Mouse (Mus musculus) heart, adult 2 months (tissue): ENCODE data around the gene Ube2cbp. TPM values are rescaled to one million over a fixed set of nuclear protein-coding genes. Genes with fewer than 3 reads are reported as not detected.

Experiments
- DNase-seq, 2 experiments: peaks; one replicate each; pipeline ENCODE4 v3.0.0; 2021
- H3K27ac ChIP-seq: fragments of 200-600 bp; 2 replicates; pipeline ENCODE4 v1.8.1; 2022
- H3K27me3 ChIP-seq: fragments of 200-500 bp; 2 replicates; pipeline ENCODE4 v1.6.1; 2012; ENCODE audit warnings: mild to moderate bottlenecking, low read length, inconsistent platforms, mixed read lengths; ENCODE audit not compliant: control insufficient read depth, insufficient read depth
- H3K36me3 ChIP-seq: fragments of 200-500 bp; 2 replicates; pipeline ENCODE4 v1.6.1; 2012; ENCODE audit warnings: low read length, inconsistent platforms; ENCODE audit not compliant: control insufficient read depth, insufficient read depth
- H3K4me1 ChIP-seq: fragments of 200-500 bp; 2 replicates; pipeline ENCODE4 v1.6.1; 2011; ENCODE audit warnings: low read length; ENCODE audit not compliant: control insufficient read depth, insufficient read depth
- H3K4me3 ChIP-seq: fragments of 200-600 bp; 2 replicates; pipeline ENCODE4 v1.8.1; 2022
- H3K79me2 ChIP-seq: fragments of 200-500 bp; replicated peaks from 2 replicates; pipeline ENCODE4 v1.6.1; 2012; ENCODE audit warnings: mild to moderate bottlenecking, inconsistent platforms, low read length, moderate library complexity, mixed read lengths; ENCODE audit not compliant: control insufficient read depth, insufficient read depth
- H3K9ac ChIP-seq: fragments of 200-500 bp; 2 replicates; pipeline ENCODE4 v1.6.1; 2012; ENCODE audit warnings: low read depth, mild to moderate bottlenecking, control low read depth, inconsistent platforms, low read length, mixed read lengths
- CTCF ChIP-seq: fragments of 200-600 bp; IDR thresholded peaks from 2 replicates; pipeline ENCODE4 v1.8.1; 2022; ENCODE audit warnings: antibody characterized with exemption, mild to moderate bottlenecking, moderate library complexity
- EP300 ChIP-seq: fragments of 200-500 bp; IDR thresholded peaks from 2 replicates; pipeline ENCODE4 v1.6.1; 2011; ENCODE audit warnings: low read depth, low read length, control low read depth; ENCODE audit not compliant: insufficient read depth
- POLR2A ChIP-seq: fragments of 200-500 bp; IDR thresholded peaks from 2 replicates; pipeline ENCODE4 v1.6.1; 2011; ENCODE audit warnings: mild to moderate bottlenecking, low read depth, low read length, control low read depth; ENCODE audit not compliant: insufficient read depth
- WGBS: fragments of 180-500 bp; shearing (Covaris S2); methylation state at CpG from one replicate; pipeline ENCODE4 v1.1.7; 2018; 5-methylcytosine and 5-hydroxymethylcytosine counted together
- intact Hi-C: fragments of 180-260 bp; cut with DNase I; formaldehyde crosslinking; loops from one replicate; pipeline ENCODE4 v1.15.1; 2025
- polyA plus RNA-seq: library from polyadenylated mRNA; depleted of rRNA; stranded (reverse); fragments of >200 nt; gene quantifications from 2 replicates; pipeline ENCODE4 v1.2.3, GENCODE M21; 2012
- total RNA-seq, 2 experiments: library from RNA; stranded (reverse); gene quantifications; 2 replicates each; pipeline ENCODE4 v1.2.3; 2021

Gene Ube2cbp
- total and polyA plus RNA-seq, 3 experiments = 0.64 to 1.5 (median 0.84) TPM

- intact Hi-C loops = no loop called here
- H3K9ac ChIP-seq = no peak overlapping the region
- no peaks in the 10 kb centered on the region for H3K4me1 ChIP-seq
- no peaks in the 10 kb centered on the region for H3K27me3 ChIP-seq
- no peak overlapping the region for H3K4me3 ChIP-seq
- no peak overlapping the region for H3K27ac ChIP-seq
- no peak for DNase-seq
- no peaks in the 10 kb centered on the region for H3K79me2 ChIP-seq
- no peaks in the 10 kb centered on the region for H3K36me3 ChIP-seq
- no peak for TF ChIP-seq EP300
- WGBS = 37% methylated on average over 6 of the region's 6 CpGs
Measured at GRCm38 (mm10) chr9:86301407-86301806, 163.3 kb downstream of the Ube2cbp start.

GRCm38 (mm10) chr9:86298596-86298995 is 166.2 kb downstream of the Ube2cbp start:
- Histone ChIP-seq H3K36me3 (no peaks in the 10 kb centered on the region), H3K79me2 (no peaks in the 10 kb centered on the region), H3K4me3 (no peak overlapping the region), H3K4me1 (no peaks in the 10 kb centered on the region), H3K27ac (no peak overlapping the region), H3K27me3 (no peaks in the 10 kb centered on the region), H3K9ac (no peak overlapping the region)
- WGBS = 47% methylated on average over 8 of the region's 8 CpGs
- TF ChIP-seq POLR2A (no peak), EP300 (no peak), CTCF (no peak)
- intact Hi-C loops = no loop called here
- DNase-seq = no peak

- DNase-seq = peak in 1 of 2 experiments; percentile 3
- H3K9ac ChIP-seq = no peak overlapping the region
- no peak overlapping the region for H3K27ac ChIP-seq
- no peaks in the 10 kb centered on the region for H3K4me1 ChIP-seq
- no peaks in the 10 kb centered on the region for H3K79me2 ChIP-seq
- TF ChIP-seq POLR2A (no peak), CTCF (no peak), EP300 (no peak)
- no peak overlapping the region for H3K4me3 ChIP-seq
- intact Hi-C loops = no loop called here
- no peaks in the 10 kb centered on the region for H3K36me3 ChIP-seq
- H3K27me3 ChIP-seq = no peaks in the 10 kb centered on the region
- 15% methylated on average over 5 of the region's 5 CpGs for WGBS
Measured at GRCm38 (mm10) chr9:86298131-86298530, 166.6 kb downstream of the Ube2cbp start.

- Histone ChIP-seq H3K27me3 (no peaks in the 10 kb centered on the region), H3K27ac (no peak overlapping the region), H3K9ac (no peak overlapping the region), H3K79me2 (no peaks in the 10 kb centered on the region), H3K4me3 (no peak overlapping the region), H3K4me1 (no peaks in the 10 kb centered on the region), H3K36me3 (no peaks in the 10 kb centered on the region)
- WGBS = 77% methylated on average over 8 of the region's 8 CpGs
- intact Hi-C loops = no loop called here
- TF ChIP-seq POLR2A (no peak), CTCF (no peak), EP300 (no peak)
- no peak for DNase-seq
Measured at GRCm38 (mm10) chr9:86296683-86297638, 167.8 kb downstream of the Ube2cbp start.

GRCm38 (mm10) chr9:86287570-86287954 is 177.2 kb downstream of the Ube2cbp start:
- no peaks in the 10 kb centered on the region for H3K27me3 ChIP-seq
- H3K4me3 ChIP-seq = no peak overlapping the region
- WGBS = 57% methylated on average over 3 of the region's 3 CpGs
- H3K79me2 ChIP-seq = no peaks in the 10 kb centered on the region
- TF ChIP-seq CTCF = no peak
- TF ChIP-seq POLR2A = no peak
- TF ChIP-seq EP300 = no peak
- H3K36me3 ChIP-seq = no peaks in the 10 kb centered on the region
- no peak overlapping the region for H3K9ac ChIP-seq
- intact Hi-C loops = no loop called here
- DNase-seq = no peak
- no peaks in the 10 kb centered on the region for H3K4me1 ChIP-seq
- no peak overlapping the region for H3K27ac ChIP-seq

GRCm38 (mm10) chr9:86286830-86287569 is 177.8 kb downstream of the Ube2cbp start:
- no peak overlapping the region for H3K4me3 ChIP-seq
- no peaks in the 10 kb centered on the region for H3K27me3 ChIP-seq
- no peak for DNase-seq
- no peaks in the 10 kb centered on the region for H3K4me1 ChIP-seq
- no peak overlapping the region for H3K27ac ChIP-seq
- no peak overlapping the region for H3K9ac ChIP-seq
- H3K36me3 ChIP-seq = no peaks in the 10 kb centered on the region
- 94% methylated on average over 2 of the region's 2 CpGs for WGBS
- TF ChIP-seq POLR2A = no peak
- no peak for TF ChIP-seq CTCF
- no peak for TF ChIP-seq EP300
- H3K79me2 ChIP-seq = no peaks in the 10 kb centered on the region
- intact Hi-C loops = no loop called here
